Mouse (Mus musculus): ENCODE measurements around the gene Ptgr2.
"Not testable (repeated sequence)": the region's sequence is repeated elsewhere in the genome, so short reads cannot be mapped to it uniquely, and the experiment has no call there.

Gene Ptgr2

GRCm38 (mm10) chr12:84284885-84285592 lies at the start of gene Ptgr2:
Gene Ptgr2 (plus strand): TSS chr12:84285232.
- DNase-seq (ENCODE audit: low spot score in 2 of 2) = peak; percentile 86 to 95

- no peak for DNase-seq (ENCODE audit: low spot score in 2 of 2)
Observed at GRCm38 (mm10) chr12:84235577-84235976, 49.5 kb upstream of the Ptgr2 start.

- peak; percentile 46 to 66 for DNase-seq (ENCODE audit: low spot score in 2 of 2)
Observed at GRCm38 (mm10) chr12:84235981-84236752, 48.9 kb upstream of the Ptgr2 start.

GRCm38 (mm10) chr12:84237036-84237435 lies 48.0 kb upstream of the Ptgr2 start:
- DNase-seq (ENCODE audit: low spot score in 2 of 2) = not testable (repeated sequence)

GRCm38 (mm10) chr12:84243076-84243770 lies 41.8 kb upstream of the Ptgr2 start:
- DNase-seq (ENCODE audit: low spot score in 2 of 2) = no peak

GRCm38 (mm10) chr12:84245683-84246082 lies 39.3 kb upstream of the Ptgr2 start:
- DNase-seq (ENCODE audit: low spot score in 2 of 2) = no peak

- peak; percentile 42 to 75 for DNase-seq (ENCODE audit: low spot score in 2 of 2)
Observed at GRCm38 (mm10) chr12:84249217-84249616, 35.8 kb upstream of the Ptgr2 start.

- no peak for DNase-seq (ENCODE audit: low spot score in 2 of 2)
Observed at GRCm38 (mm10) chr12:84252811-84253210, 32.2 kb upstream of the Ptgr2 start.

- DNase-seq (ENCODE audit: low spot score in 2 of 2) = no peak
Observed at GRCm38 (mm10) chr12:84254886-84255285, 30.1 kb upstream of the Ptgr2 start.

- DNase-seq (ENCODE audit: low spot score in 2 of 2) = no peak
Observed at GRCm38 (mm10) chr12:84260363-84260762, 24.7 kb upstream of the Ptgr2 start.

GRCm38 (mm10) chr12:84267264-84267663 lies 17.8 kb upstream of the Ptgr2 start:
- DNase-seq (ENCODE audit: low spot score in 2 of 2) = no peak

GRCm38 (mm10) chr12:84273366-84273765 lies 11.7 kb upstream of the Ptgr2 start:
- DNase-seq (ENCODE audit: low spot score in 2 of 2) = no peak

GRCm38 (mm10) chr12:84275288-84275687 lies 9.7 kb upstream of the Ptgr2 start:
- no peak for DNase-seq (ENCODE audit: low spot score in 2 of 2)

- no peak for DNase-seq (ENCODE audit: low spot score in 2 of 2)
Observed at GRCm38 (mm10) chr12:84276288-84276687, 8.7 kb upstream of the Ptgr2 start.

GRCm38 (mm10) chr12:84276799-84277198 lies 8.2 kb upstream of the Ptgr2 start:
- no peak for DNase-seq (ENCODE audit: low spot score in 2 of 2)

- no peak for DNase-seq (ENCODE audit: low spot score in 2 of 2)
Observed at GRCm38 (mm10) chr12:84277832-84278231, 7.2 kb upstream of the Ptgr2 start.

- peak in 1 of 2 experiments; percentile 10 for DNase-seq (ENCODE audit: low spot score in 2 of 2)
Observed at GRCm38 (mm10) chr12:84278901-84279300, 6.1 kb upstream of the Ptgr2 start.

GRCm38 (mm10) chr12:84284391-84284790 lies 641 bp upstream of the Ptgr2 start:
- no peak for DNase-seq (ENCODE audit: low spot score in 2 of 2)

- DNase-seq (ENCODE audit: low spot score in 2 of 2) = no peak
Observed at GRCm38 (mm10) chr12:84285593-84285968, 549 bp downstream of the Ptgr2 start.

- peak in 1 of 2 experiments; percentile 42 for DNase-seq (ENCODE audit: low spot score in 2 of 2)
Observed at GRCm38 (mm10) chr12:84288461-84288860, 3.4 kb downstream of the Ptgr2 start.

- DNase-seq (ENCODE audit: low spot score in 2 of 2) = no peak
Observed at GRCm38 (mm10) chr12:84297851-84298250, 12.8 kb downstream of the Ptgr2 start.

GRCm38 (mm10) chr12:84299265-84299664 lies 14.2 kb downstream of the Ptgr2 start:
- DNase-seq (ENCODE audit: low spot score in 2 of 2) = no peak
